Mouse (Mus musculus) neural tube, embryonic 15.5 days (tissue): ENCODE results near the gene Gm17651. TPM values are rescaled to one million over a fixed set of nuclear protein-coding genes. Genes with fewer than 3 reads are reported as not detected.

Experiments used
- ATAC-seq: fragments of 200-750 bp; cut with Nextera tagmentation; 2 replicates; pipeline ENCODE4 v1.8.0; 2017; ENCODE audit warnings: mild to moderate bottlenecking, moderate TSS enrichment, moderate library complexity; ENCODE audit not compliant: low FRiP score
- H3K27ac ChIP-seq: fragments of 300-500 bp; sonication (generic); replicated peaks from 2 replicates; pipeline ENCODE4 v1.5.1; 2015; ENCODE audit warnings: mild to moderate bottlenecking, inconsistent platforms
- H3K27me3 ChIP-seq: fragments of 300-500 bp; sonication (generic); replicated peaks from 2 replicates; pipeline ENCODE4 v1.6.1; 2015; ENCODE audit warnings: inconsistent platforms
- H3K36me3 ChIP-seq: fragments of 300-500 bp; sonication (generic); 2 replicates; pipeline ENCODE4 v1.6.1; 2015; ENCODE audit warnings: inconsistent platforms
- H3K4me1 ChIP-seq: fragments of 300-500 bp; sonication (generic); 2 replicates; pipeline ENCODE4 v1.6.1; 2015; ENCODE audit warnings: inconsistent platforms
- H3K4me2 ChIP-seq: fragments of 300-500 bp; sonication (generic); 2 replicates; pipeline ENCODE4 v1.6.1; 2015; ENCODE audit warnings: inconsistent platforms, mild to moderate bottlenecking, moderate library complexity
- H3K4me3 ChIP-seq: fragments of 300-500 bp; sonication (generic); replicated peaks from 2 replicates; pipeline ENCODE4 v1.5.1; 2015; ENCODE audit warnings: mild to moderate bottlenecking, inconsistent platforms
- H3K9ac ChIP-seq: fragments of 300-500 bp; sonication (generic); replicated peaks from 2 replicates; pipeline ENCODE4 v1.6.1; 2015; ENCODE audit warnings: mild to moderate bottlenecking, inconsistent platforms
- H3K9me3 ChIP-seq: fragments of 300-500 bp; sonication (generic); replicated peaks from 2 replicates; pipeline ENCODE4 v1.6.1; 2016; ENCODE audit warnings: inconsistent platforms
- WGBS: fragments of 180-500 bp; shearing (Covaris S2); methylation state at CpG from one replicate; pipeline ENCODE4 v1.1.7; 2015; ENCODE audit warnings: mixed read lengths; 5-methylcytosine and 5-hydroxymethylcytosine counted together
- polyA plus RNA-seq: library from polyadenylated mRNA; unstranded; fragments of >200 nt; fragmentation: Nextera tagmentation; extraction: Ambion mirVana; gene quantifications from 2 replicates; pipeline ENCODE4 v1.2.1, GENCODE M21; 2015

Gm17651 gene
- not detected in 2 replicates for polyA plus RNA-seq

GRCm38 (mm10) chr3:97674644-97675110 is at the start of gene Gm17651:
TSS of gene Gm17651 (minus strand) at chr3:97674694.
- Histone ChIP-seq H3K27me3 (no peaks in the 10 kb centered on the region), H3K9me3 (no peaks in the 10 kb centered on the region), H3K27ac (no peak within 1 kb of the TSS), H3K4me1 (no peaks in the 10 kb centered on the region), H3K4me3 (no peak within 1 kb of the TSS), H3K4me2 (no peak within 1 kb of the TSS), H3K36me3 (peaks cover 25% of the 10 kb centered on the region), H3K9ac (no peak within 1 kb of the TSS)
- no peak for ATAC-seq
- WGBS = 90% methylated on average over 7 of the region's 7 CpGs

- peaks cover 58% of the 10 kb centered on the region for H3K36me3 ChIP-seq
These were observed 44.6 kb upstream of the Gm17651 start for GRCm38 (mm10) chr3:97719116-97719515.

GRCm38 (mm10) chr3:97715922-97716321 is 41.4 kb upstream of the Gm17651 start:
- no peaks in the 10 kb centered on the region for H3K4me1 ChIP-seq
- no peak overlapping the region for H3K27ac ChIP-seq
- no peak overlapping the region for H3K4me3 ChIP-seq
- peaks cover 52% of the 10 kb centered on the region for H3K36me3 ChIP-seq
- no peaks in the 10 kb centered on the region for H3K27me3 ChIP-seq
- WGBS = 92% methylated on average over 1 of the region's 1 CpGs
- no peak overlapping the region for H3K9ac ChIP-seq
- no peak for ATAC-seq
- no peak overlapping the region for H3K4me2 ChIP-seq
- H3K9me3 ChIP-seq = no peaks in the 10 kb centered on the region

More at GRCm38 (mm10) chr3:97719116-97719515, 44.6 kb upstream of the Gm17651 start:
- H3K9me3 ChIP-seq = peaks cover 3% of the 10 kb centered on the region; the same call in 1 of the 2 replicates
- no peaks in the 10 kb centered on the region for H3K27me3 ChIP-seq
- no peak overlapping the region for H3K4me3 ChIP-seq
- H3K4me1 ChIP-seq = no peaks in the 10 kb centered on the region
- ATAC-seq = no peak
- H3K9ac ChIP-seq = no peak overlapping the region
- H3K4me2 ChIP-seq = no peak overlapping the region
- H3K27ac ChIP-seq = no peak overlapping the region
- 93% methylated on average over 9 of the region's 9 CpGs for WGBS

- Histone ChIP-seq H3K27ac (no peak overlapping the region), H3K27me3 (no peaks in the 10 kb centered on the region), H3K4me2 (no peak overlapping the region), H3K4me3 (no peak overlapping the region), H3K4me1 (no peaks in the 10 kb centered on the region), H3K9me3 (no peaks in the 10 kb centered on the region), H3K9ac (no peak overlapping the region), H3K36me3 (peaks cover 54% of the 10 kb centered on the region)
- WGBS = 62% methylated on average over 5 of the region's 5 CpGs
- no peak for ATAC-seq
These were observed 36.4 kb upstream of the Gm17651 start for GRCm38 (mm10) chr3:97710881-97711280.

GRCm38 (mm10) chr3:97710134-97710533 is 35.6 kb upstream of the Gm17651 start:
- WGBS = 92% methylated on average over 11 of the region's 11 CpGs

GRCm38 (mm10) chr3:97706561-97706960 is 32.1 kb upstream of the Gm17651 start:
- Histone ChIP-seq H3K27me3 (no peaks in the 10 kb centered on the region), H3K4me2 (no peak overlapping the region), H3K4me1 (no peaks in the 10 kb centered on the region), H3K4me3 (no peak overlapping the region), H3K36me3 (peaks cover 51% of the 10 kb centered on the region), H3K27ac (no peak overlapping the region), H3K9ac (no peak overlapping the region), H3K9me3 (no peaks in the 10 kb centered on the region)
- no peak for ATAC-seq
- 83% methylated on average over 4 of the region's 4 CpGs for WGBS

More at GRCm38 (mm10) chr3:97710134-97710533, 35.6 kb upstream of the Gm17651 start:
- Histone ChIP-seq H3K9me3 (no peaks in the 10 kb centered on the region), H3K27me3 (no peaks in the 10 kb centered on the region), H3K4me3 (no peak overlapping the region), H3K4me1 (no peaks in the 10 kb centered on the region), H3K9ac (no peak overlapping the region), H3K36me3 (peaks cover 49% of the 10 kb centered on the region), H3K27ac (no peak overlapping the region), H3K4me2 (no peak overlapping the region)
- ATAC-seq = no peak

- Histone ChIP-seq H3K4me3 (no peak overlapping the region), H3K9me3 (no peaks in the 10 kb centered on the region), H3K27ac (no peak overlapping the region), H3K9ac (no peak overlapping the region), H3K4me1 (no peaks in the 10 kb centered on the region), H3K36me3 (peaks cover 51% of the 10 kb centered on the region), H3K4me2 (no peak overlapping the region), H3K27me3 (no peaks in the 10 kb centered on the region)
- 83% methylated on average over 3 of the region's 3 CpGs for WGBS
- no peak for ATAC-seq
These were observed 31.0 kb upstream of the Gm17651 start for GRCm38 (mm10) chr3:97705508-97705907.

GRCm38 (mm10) chr3:97702448-97703080 is 28.1 kb upstream of the Gm17651 start:
- no peaks in the 10 kb centered on the region for H3K9me3 ChIP-seq

GRCm38 (mm10) chr3:97701198-97701597 is 26.7 kb upstream of the Gm17651 start:
- Histone ChIP-seq H3K9ac (no peak overlapping the region), H3K27ac (no peak overlapping the region), H3K4me2 (no peak overlapping the region), H3K4me1 (no peaks in the 10 kb centered on the region), H3K27me3 (no peaks in the 10 kb centered on the region), H3K9me3 (no peaks in the 10 kb centered on the region), H3K4me3 (no peak overlapping the region), H3K36me3 (peaks cover 57% of the 10 kb centered on the region)
- ATAC-seq = no peak
- 73% methylated on average over 3 of the region's 3 CpGs for WGBS

More at GRCm38 (mm10) chr3:97702448-97703080, 28.1 kb upstream of the Gm17651 start:
- Histone ChIP-seq H3K27me3 (no peaks in the 10 kb centered on the region), H3K4me3 (no peak overlapping the region), H3K27ac (no peak overlapping the region), H3K9ac (no peak overlapping the region), H3K36me3 (peaks cover 48% of the 10 kb centered on the region), H3K4me2 (no peak overlapping the region), H3K4me1 (no peaks in the 10 kb centered on the region)
- ATAC-seq = no peak
- 94% methylated on average over 11 of the region's 11 CpGs for WGBS

- H3K4me1 ChIP-seq = no peaks in the 10 kb centered on the region
- no peaks in the 10 kb centered on the region for H3K27me3 ChIP-seq
- no peak overlapping the region for H3K4me2 ChIP-seq
- H3K4me3 ChIP-seq = no peak overlapping the region
- no peak for ATAC-seq
- no peak overlapping the region for H3K27ac ChIP-seq
- no peak overlapping the region for H3K9ac ChIP-seq
- H3K9me3 ChIP-seq = no peaks in the 10 kb centered on the region
- WGBS = 83% methylated on average over 3 of the region's 3 CpGs
- peaks cover 73% of the 10 kb centered on the region for H3K36me3 ChIP-seq
These were observed 24.6 kb upstream of the Gm17651 start for GRCm38 (mm10) chr3:97699061-97699460.

- Histone ChIP-seq H3K4me3 (no peak overlapping the region), H3K27ac (no peak overlapping the region), H3K27me3 (no peaks in the 10 kb centered on the region), H3K36me3 (peaks cover 77% of the 10 kb centered on the region), H3K4me1 (no peaks in the 10 kb centered on the region), H3K9ac (no peak overlapping the region), H3K9me3 (no peaks in the 10 kb centered on the region), H3K4me2 (no peak overlapping the region)
- no peak for ATAC-seq
- WGBS = 87% methylated on average over 9 of the region's 9 CpGs
These were observed 22.8 kb upstream of the Gm17651 start for GRCm38 (mm10) chr3:97697291-97697690.

- 91% methylated on average over 9 of the region's 9 CpGs for WGBS
- no peak for ATAC-seq
- peaks cover 76% of the 10 kb centered on the region for H3K36me3 ChIP-seq
These were observed 22.4 kb upstream of the Gm17651 start for GRCm38 (mm10) chr3:97696866-97697265.

More at GRCm38 (mm10) chr3:97696866-97697265, 22.4 kb upstream of the Gm17651 start:
- H3K4me3 ChIP-seq = no peak overlapping the region
- H3K9ac ChIP-seq = no peak overlapping the region
- H3K4me1 ChIP-seq = no peaks in the 10 kb centered on the region
- H3K27me3 ChIP-seq = no peaks in the 10 kb centered on the region
- H3K4me2 ChIP-seq = no peak overlapping the region
- no peak overlapping the region for H3K27ac ChIP-seq
- no peaks in the 10 kb centered on the region for H3K9me3 ChIP-seq
